Mouse (Mus musculus) activated CD4-positive, CD25-positive, alpha-beta regulatory T cell, adult 4 months (primary cell): ENCODE results near the gene Mex3b. TPM values are rescaled to one million over a fixed set of nuclear protein-coding genes. Genes with fewer than 3 reads are reported as not detected.

Experiments
- polyA plus RNA-seq, 2 experiments: library from polyadenylated mRNA; unstranded; fragments of 100-300 nt; shearing (Covaris generic); gene quantifications; one replicate each; pipeline ENCODE4 v1.2.1; 2017

Mex3b gene
- polyA plus RNA-seq, 2 experiments from 2014 or later = 2.1 to 2.5 TPM

Other genes with a start within 250 kb of the Mex3b start
- gene Saxo2, start 218.8 kb upstream of the Mex3b start, polyA plus RNA-seq = not detected
- 10 to 100 TPM; 40.0 to 41.0 TPM for gene Efl1, start 218.7 kb upstream of the Mex3b start, polyA plus RNA-seq